Comparison of ENCODE assay signal across 12 mouse cellular contexts in the genomic region with DNA sequence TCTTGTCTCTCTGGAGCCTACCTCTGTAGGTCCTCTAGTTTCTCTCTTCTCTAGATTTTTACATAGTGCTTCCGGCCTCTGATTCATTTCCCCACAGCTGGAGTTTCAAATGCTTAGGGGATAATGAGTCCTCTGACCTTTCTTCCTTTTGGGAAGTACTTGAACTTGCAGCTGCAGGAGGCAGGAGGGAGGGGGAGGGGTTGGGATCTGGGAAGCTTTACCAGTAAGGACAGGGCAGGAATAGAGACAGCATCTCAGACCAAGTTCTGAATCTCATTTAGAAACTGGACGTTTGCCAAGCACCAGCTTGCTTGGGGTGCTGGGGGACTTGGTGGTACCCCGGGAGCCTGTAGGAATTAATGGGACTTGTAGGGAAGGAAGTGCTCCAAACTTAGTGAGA. TPM values are rescaled to one million over a fixed set of nuclear protein-coding genes. Genes with fewer than 3 reads are reported as not detected.
DNase-seq lines count a peak whose midpoint lies in the region; ATAC-seq and TF ChIP-seq lines count a peak whose summit lies in the region.
"Had no signal": no experiment of that assay in that cellular context is flagged by ENCODE, and none has a peak within 500 bp of the region (broad histone marks: within the 10 kb centered on the region; RNA-seq: fewer than 3 reads in every experiment).

No protein-coding gene starts in this region.

- no peak overlapping the region for H3K4me2 ChIP-seq in kidney, postnatal 0 days (ENCODE audit: low read length)

- in situ Hi-C loops in ES-E14 (cut with MboI; ENCODE audit: low sequenced_read_pairs in 2 of 2, unreplicated experiment in 2 of 2), result no loop called here

- peaks cover 13% of the 10 kb centered on the region for H3K4me1 ChIP-seq in kidney, postnatal 0 days (replicated peaks; ENCODE audit: insufficient read depth, low read length)
- H3K4me1 ChIP-seq in E14TG2a.4 (replicated peaks; ENCODE audit: low read depth, low read length), result peaks cover 73% of the 10 kb centered on the region
- H3K4me1 ChIP-seq in ES-E14 (ENCODE audit: control insufficient read depth in 2 of 2, insufficient read depth in 2 of 2, low read length in 2 of 2, poor library complexity in 1 of 2), result peaks cover 10 to 14% of the 10 kb centered on the region in 2 experiments
- peaks cover 16% of the 10 kb centered on the region for H3K4me1 ChIP-seq in embryonic fibroblast, embryonic 13.5 days (ENCODE audit: control insufficient read depth, insufficient read depth, low read length)
- H3K4me1 ChIP-seq in thymus, adult 2 months (replicated peaks; ENCODE audit: control insufficient read depth, insufficient read depth, low read length), result peaks cover 15% of the 10 kb centered on the region

- 45% methylated on average over 3 of the region's 3 CpGs for WGBS in kidney, postnatal 0 days
- WGBS in thymus, adult 2 months, result 75% methylated on average over 3 of the region's 3 CpGs

- no peak for ATAC-seq in kidney, postnatal 0 days (replicated peaks; ENCODE audit: low FRiP score, low read depth)
- no peak for ATAC-seq in monocyte, adult 5-6 weeks (replicated peaks; ENCODE audit: insufficient number of reproducible peaks, low FRiP score, low TSS enrichment, poor library complexity, severe bottlenecking)

- no peaks in the 10 kb centered on the region for H3K27me3 ChIP-seq in kidney, postnatal 0 days (ENCODE audit: insufficient read depth, low read length)
- H3K27me3 ChIP-seq in E14TG2a.4 (ENCODE audit: insufficient read depth, low read length), result no peaks in the 10 kb centered on the region
- H3K27me3 ChIP-seq in thymus, adult 2 months (ENCODE audit: control insufficient read depth, insufficient read depth, low read length), result no peaks in the 10 kb centered on the region
- H3K27me3 ChIP-seq: liver, embryonic 13.5 days; megakaryocyte, embryonic 14.5 days had no signal

- H3K9ac ChIP-seq in kidney, postnatal 0 days (ENCODE audit: low read depth, low read length), result no peak overlapping the region
- H3K9ac ChIP-seq in ES-E14 (ENCODE audit: insufficient read depth, low read depth, low read length, poor library complexity, severe bottlenecking), result no peak overlapping the region

- no peaks in the 10 kb centered on the region for H3K9me3 ChIP-seq in kidney, postnatal 0 days (replicated peaks; ENCODE audit: low read length)
- H3K9me3 ChIP-seq in E14TG2a.4 (ENCODE audit: low read length), result no peaks in the 10 kb centered on the region
- H3K9me3 ChIP-seq in ES-E14 (ENCODE audit: control insufficient read depth, insufficient read depth, low read depth, low read length), result no peaks in the 10 kb centered on the region
- H3K9me3 ChIP-seq: liver, embryonic 13.5 days; megakaryocyte, embryonic 14.5 days had no signal

- H3K4me3 ChIP-seq in kidney, postnatal 0 days (replicated peaks; ENCODE audit: low read depth, low read length), result no peak overlapping the region
- H3K4me3 ChIP-seq in E14TG2a.4 (replicated peaks; ENCODE audit: low read length), result peak overlapping the region; percentile 87
- peak overlapping the region; percentile 36 to 51; a peak in 3 of 4 replicates for H3K4me3 ChIP-seq in ES-E14 (ENCODE audit: insufficient read depth in 1 of 2, low read depth in 1 of 2, low read length in 2 of 2, poor library complexity in 1 of 2, severe bottlenecking in 1 of 2)
- H3K4me3 ChIP-seq in embryonic fibroblast, embryonic 13.5 days (ENCODE audit: insufficient read depth, low read length), result no peak overlapping the region
- H3K4me3 ChIP-seq in thymus, adult 2 months (ENCODE audit: control insufficient read depth, insufficient read depth, low read length), result no peak overlapping the region
- H3K4me3 ChIP-seq: liver, embryonic 13.5 days; megakaryocyte, embryonic 14.5 days had no signal

- TF ChIP-seq CTCF in kidney, postnatal 0 days (IDR thresholded peaks at IDR 0.05; ENCODE audit: low read depth), result no peak
- TF ChIP-seq CTCF in E14TG2a.4 (conservative IDR thresholded peaks at IDR 0.05; ENCODE audit: low read length), result no peak
- TF ChIP-seq CTCF in embryonic fibroblast, embryonic 13.5 days (IDR thresholded peaks at IDR 0.05; ENCODE audit: borderline replicate concordance, insufficient read depth, low read length), result no peak
- TF ChIP-seq CTCF in thymus, adult 2 months (IDR thresholded peaks at IDR 0.05; ENCODE audit: borderline replicate concordance, control insufficient read depth, extremely low read depth, insufficient read depth, low read length, poor library complexity), result no peak

- no peak overlapping the region for H3K27ac ChIP-seq in kidney, postnatal 0 days
- H3K27ac ChIP-seq in ES-E14 (ENCODE audit: insufficient read depth, low read depth, low read length, poor library complexity, severe bottlenecking), result peak overlapping the region; percentile 57; the same call in 1 of the 2 replicates
- 0 out of 2 replicates have a peak overlapping the region, but pooled peaks have one; percentile 16 for H3K27ac ChIP-seq in embryonic fibroblast, embryonic 13.5 days (ENCODE audit: insufficient read depth, low read length)
- no peak overlapping the region for H3K27ac ChIP-seq in thymus, adult 2 months (ENCODE audit: control insufficient read depth, insufficient read depth, low read length)

- DNase-seq in kidney, postnatal 0 days (ENCODE audit: low spot score), result peak; percentile 53
- no peak for DNase-seq in kidney, adult 8-10 months
- peak; percentile 76 for DNase-seq in ES-E14 (ENCODE audit: low read depth, low spot score)
- DNase-seq in thymus, adult 2 months, result no peak
- DNase-seq: adrenal gland, postnatal 25 days; gastrocnemius, postnatal 10 days; liver, embryonic 13.5 days; right cerebral cortex, postnatal 14 days had no signal

- no peak for TF ChIP-seq POLR2A in embryonic fibroblast, embryonic 13.5 days (IDR thresholded peaks at IDR 0.05; ENCODE audit: low read depth, low read length)
- TF ChIP-seq POLR2A in thymus, adult 2 months (IDR thresholded peaks at IDR 0.05; ENCODE audit: control insufficient read depth, extremely low read depth, insufficient read depth, low read length, poor library complexity), result no peak

- no peaks in the 10 kb centered on the region for H3K36me3 ChIP-seq in kidney, postnatal 0 days (ENCODE audit: insufficient read depth, low read length)
- H3K36me3 ChIP-seq in E14TG2a.4 (ENCODE audit: insufficient read depth, low read length) (peaks cover 37% of the 10 kb centered on the region), ES-E14 (ENCODE audit: control insufficient read depth, insufficient read depth, low read length, poor library complexity, severe bottlenecking) (peaks cover 8% of the 10 kb centered on the region; the same call in 1 of the 2 replicates)
- H3K36me3 ChIP-seq in thymus, adult 2 months (ENCODE audit: control insufficient read depth, insufficient read depth, low read length), result no peaks in the 10 kb centered on the region

TF ChIP-seq in ES-E14, 5 proteins besides CTCF, POLR2A, EP300 and RAD21:
- no peak for TF ChIP-seq ZC3H11A (IDR thresholded peaks at IDR 0.05; ENCODE audit: borderline replicate concordance, low read depth, low read length)
- TF ChIP-seq CHD2 (IDR thresholded peaks at IDR 0.05; ENCODE audit: low read depth, low read length), result 0 out of 2 replicates have a peak, but pooled peaks have one; percentile 31

RNA-seq across cellular contexts. Expression of a gene that starts 3.7 kb away (rescaled TPM):
- 63.8 and 68.9 TPM in 2 replicates for polyA plus RNA-seq in kidney, postnatal 0 days (2015; fragmentation: Nextera tagmentation; extraction: Ambion mirVana)
- total RNA-seq in ES-E14 (2012; rRNA removed), result 44.1 and 51.9 TPM in 2 replicates
- polyA plus RNA-seq in embryonic fibroblast, embryonic 13.5 days (2011; ENCODE audit: insufficient read length, low read depth, missing spikeins), result 32.3 and 39.4 TPM in 2 replicates
- 25.7 to 71.4 TPM (median 66.4 TPM) in 3 replicates for total RNA-seq in monocyte, adult 5-6 weeks (2017)
- polyA plus RNA-seq in thymus, adult 2 months (2012; rRNA removed), result 23.1 and 25.2 TPM in 2 replicates

RNA-seq across cellular contexts. Expression of a gene that starts 19.9 kb away (rescaled TPM):
- 636 and 701 TPM in 2 replicates for polyA plus RNA-seq in kidney, postnatal 0 days (2015; fragmentation: Nextera tagmentation; extraction: Ambion mirVana)
- 399 and 411 TPM in 2 replicates for total RNA-seq in ES-E14 (2012; rRNA removed)
- 391 and 520 TPM in 2 replicates for polyA plus RNA-seq in embryonic fibroblast, embryonic 13.5 days (2011; ENCODE audit: insufficient read length, low read depth, missing spikeins)
- total RNA-seq in monocyte, adult 5-6 weeks (2017), result 1,407 to 1,708 TPM (median 1,696 TPM) in 3 replicates
- polyA plus RNA-seq in thymus, adult 2 months (2012; rRNA removed), result 145 and 182 TPM in 2 replicates

RNA-seq across cellular contexts. Expression of a gene that starts 56.0 kb away (rescaled TPM):
- polyA plus RNA-seq in kidney, postnatal 0 days (2015; fragmentation: Nextera tagmentation; extraction: Ambion mirVana), result 60.5 and 64.0 TPM in 2 replicates
- 40.2 and 41.6 TPM in 2 replicates for total RNA-seq in ES-E14 (2012; rRNA removed)
- polyA plus RNA-seq in embryonic fibroblast, embryonic 13.5 days (2011; ENCODE audit: insufficient read length, low read depth, missing spikeins), result 30.2 and 37.7 TPM in 2 replicates
- 28.1 to 50.8 TPM (median 31.0 TPM) in 3 replicates for total RNA-seq in monocyte, adult 5-6 weeks (2017)
- polyA plus RNA-seq in thymus, adult 2 months (2012; rRNA removed), result 52.7 and 53.8 TPM in 2 replicates

RNA-seq across cellular contexts. Expression of a gene that starts 56.1 kb away (rescaled TPM):
- polyA plus RNA-seq in kidney, postnatal 0 days (2015; fragmentation: Nextera tagmentation; extraction: Ambion mirVana), result 524 and 529 TPM in 2 replicates
- total RNA-seq in ES-E14 (2012; rRNA removed), result 211 and 216 TPM in 2 replicates
- 185 TPM in 2 replicates for polyA plus RNA-seq in embryonic fibroblast, embryonic 13.5 days (2011; ENCODE audit: insufficient read length, low read depth, missing spikeins)
- 9.1 to 25.0 TPM (median 10.2 TPM) in 3 replicates for total RNA-seq in monocyte, adult 5-6 weeks (2017)
- polyA plus RNA-seq in thymus, adult 2 months (2012; rRNA removed), result 214 and 241 TPM in 2 replicates

Comparison
In these comparisons a context has a peak if more than half of its experiments do, and no peak if none do; other contexts are left out.
1. DNase-seq: peak in kidney, postnatal 0 days (single experiment) and ES-E14 (single experiment); none in kidney, adult 8-10 months (0 of 2) and thymus, adult 2 months (single experiment).
2. H3K27ac ChIP-seq: peak in ES-E14 (single experiment) and embryonic fibroblast, embryonic 13.5 days (single experiment); none in kidney, postnatal 0 days (single experiment) and thymus, adult 2 months (single experiment).
3. H3K4me3 ChIP-seq: peak in E14TG2a.4 (single experiment) and ES-E14 (2 of 2); none in kidney, postnatal 0 days (single experiment), embryonic fibroblast, embryonic 13.5 days (single experiment) and thymus, adult 2 months (single experiment).